Mouse (Mus musculus): ENCODE data around the gene Tex9. TPM values are rescaled to one million over a fixed set of nuclear protein-coding genes. Genes with fewer than 3 reads are reported as not detected.
A peak's percentile ranks its signal among the peaks of the same experiment; 100 is the strongest.

Tex9 gene
- polyA plus RNA-seq (2016; fragmentation: Nextera tagmentation; extraction: Ambion mirVana) = 77.6 and 80.9 TPM in 2 replicates

DNA sequence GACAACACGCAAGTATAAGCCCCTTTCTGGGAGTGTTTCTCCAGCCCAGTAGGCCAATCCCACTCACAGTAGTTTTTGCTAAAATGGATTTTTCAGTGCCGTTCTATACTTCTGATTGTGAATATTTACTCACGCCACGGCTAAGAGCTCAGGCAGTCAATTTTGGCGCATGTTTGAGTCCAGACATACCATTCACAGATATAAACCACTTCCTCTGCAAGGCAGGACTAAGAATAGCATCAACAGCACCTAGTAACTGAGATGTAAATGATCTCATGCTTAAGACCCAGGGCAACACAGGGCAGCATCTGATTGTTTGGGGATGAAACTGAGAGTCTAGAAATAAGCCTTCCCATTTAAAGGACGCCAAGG, at the start of gene Tex9:
TSS of gene Tex9 (minus strand) at position 19 of the 372 bp plus-strand sequence.
- Histone ChIP-seq H3K4me1 (peaks cover 15% of the 10 kb centered on the region), H3K36me3 (replicated peaks) (peaks cover 5% of the 10 kb centered on the region), H3K4me2 (peak within 1 kb of the TSS; percentile 73), H3K9ac (peak within 1 kb of the TSS; percentile 81), H3K27me3 (no peaks in the 10 kb centered on the region), H3K4me3 (replicated peaks) (peak within 1 kb of the TSS; percentile 81), H3K9me3 (no peaks in the 10 kb centered on the region), H3K27ac (peak within 1 kb of the TSS; percentile 91)
- WGBS = 10% methylated on average over 6 of the region's 6 CpGs
- ATAC-seq (ENCODE audit: low FRiP score) = peak; percentile 49

- no peak for ATAC-seq (ENCODE audit: low FRiP score)
- no peaks in the 10 kb centered on the region; the same call in 1 of the 2 replicates for H3K36me3 ChIP-seq (replicated peaks)
- 32% methylated on average over 1 of the region's 1 CpGs for WGBS
- H3K4me1 ChIP-seq = peaks cover 6% of the 10 kb centered on the region
- no peaks in the 10 kb centered on the region for H3K9me3 ChIP-seq
- H3K4me2 ChIP-seq = no peak overlapping the region
- no peak overlapping the region for H3K27ac ChIP-seq
- H3K27me3 ChIP-seq = no peaks in the 10 kb centered on the region
- no peak overlapping the region for H3K4me3 ChIP-seq (replicated peaks)
- no peak overlapping the region for H3K9ac ChIP-seq
These were observed 45.1 kb upstream of the Tex9 start for GRCm38 (mm10) chr9:72537086-72537485.

- Histone ChIP-seq H3K4me1 (peaks cover 16% of the 10 kb centered on the region), H3K27ac (no peak overlapping the region), H3K36me3 (replicated peaks) (no peaks in the 10 kb centered on the region; the same call in 1 of the 2 replicates), H3K4me2 (no peak overlapping the region), H3K9ac (no peak overlapping the region), H3K9me3 (no peaks in the 10 kb centered on the region), H3K4me3 (replicated peaks) (no peak overlapping the region), H3K27me3 (no peaks in the 10 kb centered on the region)
- no peak for ATAC-seq (ENCODE audit: low FRiP score)
- 89% methylated on average over 3 of the region's 3 CpGs for WGBS
These were observed 43.4 kb upstream of the Tex9 start for GRCm38 (mm10) chr9:72535394-72535793.

- no peak overlapping the region for H3K9ac ChIP-seq
- H3K9me3 ChIP-seq = no peaks in the 10 kb centered on the region
- no peaks in the 10 kb centered on the region for H3K27me3 ChIP-seq
- ATAC-seq (ENCODE audit: low FRiP score) = no peak
- no peak overlapping the region for H3K27ac ChIP-seq
- peak overlapping the region; percentile 34 for H3K4me2 ChIP-seq
- H3K4me1 ChIP-seq = peaks cover 17% of the 10 kb centered on the region
- no peak overlapping the region for H3K4me3 ChIP-seq (replicated peaks)
- H3K36me3 ChIP-seq (replicated peaks) = no peaks in the 10 kb centered on the region; the same call in 1 of the 2 replicates
- 90% methylated on average over 2 of the region's 2 CpGs for WGBS
These were observed 43.0 kb upstream of the Tex9 start for GRCm38 (mm10) chr9:72534985-72535384.

DNA sequence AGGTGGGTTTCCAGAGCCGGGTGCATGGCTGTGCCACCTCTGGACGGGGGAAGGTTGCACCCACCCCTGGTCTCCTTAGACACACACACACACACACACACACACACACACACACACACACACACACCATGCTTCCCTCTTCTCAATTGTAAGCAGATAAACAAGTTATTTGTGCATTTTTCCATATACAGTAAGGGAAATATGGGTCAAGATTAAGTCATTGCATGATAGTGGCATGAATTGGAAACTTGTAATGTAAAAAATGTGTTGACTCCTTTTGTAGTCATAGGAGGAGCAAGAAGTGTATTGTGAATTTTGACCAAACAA, 41.0 kb upstream of the Tex9 start:
- ATAC-seq (ENCODE audit: low FRiP score) = no peak; the same call in 1 of the 2 replicates
- peaks cover 17% of the 10 kb centered on the region for H3K4me1 ChIP-seq

GRCm38 (mm10) chr9:72532381-72533088, 40.5 kb upstream of the Tex9 start:
- Histone ChIP-seq H3K9ac (peak overlapping the region; percentile 94), H3K27me3 (no peaks in the 10 kb centered on the region), H3K4me1 (peaks cover 17% of the 10 kb centered on the region), H3K4me3 (replicated peaks) (peak overlapping the region; percentile 81), H3K9me3 (no peaks in the 10 kb centered on the region), H3K4me2 (peak overlapping the region; percentile 64), H3K36me3 (replicated peaks) (no peaks in the 10 kb centered on the region), H3K27ac (peak overlapping the region; percentile 99)
- WGBS = 1% methylated on average over 47 of the region's 55 CpGs
- ATAC-seq (ENCODE audit: low FRiP score) = peak; percentile 52

More for the DNA sequence above, 41.0 kb upstream of the Tex9 start:
- H3K4me3 ChIP-seq (replicated peaks) = peak overlapping the region; percentile 81
- H3K27ac ChIP-seq = peak overlapping the region; percentile 99
- H3K9ac ChIP-seq = peak overlapping the region; percentile 94
- H3K27me3 ChIP-seq = no peaks in the 10 kb centered on the region
- H3K36me3 ChIP-seq (replicated peaks) = no peaks in the 10 kb centered on the region
- no peaks in the 10 kb centered on the region for H3K9me3 ChIP-seq
- 0% methylated on average over 1 of the region's 2 CpGs for WGBS
- peak overlapping the region; percentile 64 for H3K4me2 ChIP-seq

DNA sequence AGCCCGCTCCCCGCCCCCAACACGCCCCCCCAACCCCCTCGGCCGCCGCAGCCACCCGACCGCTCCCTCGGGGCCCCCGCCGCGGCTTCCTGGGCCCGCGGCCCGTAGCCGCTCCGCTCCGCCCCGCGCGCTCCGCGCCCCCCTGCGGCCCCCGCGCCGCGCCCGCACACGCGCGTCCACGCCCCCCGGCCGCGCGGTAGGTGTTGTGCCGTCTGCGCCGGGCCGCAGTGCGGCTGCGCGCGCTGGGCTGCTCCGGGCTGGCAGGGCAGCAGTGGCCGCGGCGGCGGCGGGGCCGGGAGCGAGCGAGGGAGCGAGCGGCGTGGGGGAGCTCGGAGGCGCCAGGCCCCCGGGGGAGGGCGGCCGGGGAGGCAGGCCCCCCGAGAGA, 40.0 kb upstream of the Tex9 start, which contains the start of gene Rfx7:
TSS of gene Rfx7 (plus strand) at position 245 of the 385 bp plus-strand sequence.
- H3K9ac ChIP-seq = peak within 1 kb of the TSS; percentile 94
- 2% methylated on average over 48 of the region's 63 CpGs for WGBS

GRCm38 (mm10) chr9:72531291-72531995, 39.4 kb upstream of the Tex9 start:
- Histone ChIP-seq H3K4me1 (peaks cover 17% of the 10 kb centered on the region), H3K27me3 (no peaks in the 10 kb centered on the region), H3K9me3 (no peaks in the 10 kb centered on the region), H3K36me3 (replicated peaks) (no peaks in the 10 kb centered on the region), H3K27ac (peak overlapping the region; percentile 99), H3K9ac (peak overlapping the region; percentile 94), H3K4me2 (peak overlapping the region; percentile 64), H3K4me3 (replicated peaks) (peak overlapping the region; percentile 81)
- WGBS = 1% methylated on average over 35 of the region's 35 CpGs
- ATAC-seq (ENCODE audit: low FRiP score) = peak; percentile 93

More for the DNA sequence above, 40.0 kb upstream of the Tex9 start, which contains the start of gene Rfx7:
- no peaks in the 10 kb centered on the region for H3K9me3 ChIP-seq
- H3K27ac ChIP-seq = peak within 1 kb of the TSS; percentile 99
- no peaks in the 10 kb centered on the region for H3K27me3 ChIP-seq
- H3K4me1 ChIP-seq = peaks cover 17% of the 10 kb centered on the region
- no peaks in the 10 kb centered on the region for H3K36me3 ChIP-seq (replicated peaks)
- H3K4me3 ChIP-seq (replicated peaks) = peak within 1 kb of the TSS; percentile 81
- ATAC-seq (ENCODE audit: low FRiP score) = peak; percentile 89
- peak within 1 kb of the TSS; percentile 64 for H3K4me2 ChIP-seq

DNA sequence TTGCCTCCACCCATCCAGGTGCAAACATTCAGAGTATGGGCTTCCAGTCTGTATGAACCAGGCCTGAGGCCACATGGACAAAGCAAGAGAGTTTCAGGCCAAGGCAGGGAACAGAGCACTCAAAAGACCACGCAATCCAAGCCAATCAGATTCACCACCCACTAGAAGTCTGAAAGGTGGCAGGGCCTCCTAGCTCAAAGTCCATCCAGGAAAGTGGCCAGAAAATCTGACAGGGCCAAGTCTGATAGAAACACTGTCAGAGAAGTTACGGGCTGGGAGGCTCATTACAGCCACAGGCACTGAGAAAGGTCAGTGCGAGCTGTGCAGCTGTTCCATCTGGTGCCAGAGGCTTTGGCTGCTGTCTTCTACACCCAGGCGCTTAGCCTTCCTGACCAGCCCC, 38.8 kb upstream of the Tex9 start:
- H3K27ac ChIP-seq = peak overlapping the region; percentile 99
- H3K27me3 ChIP-seq = no peaks in the 10 kb centered on the region
- H3K9me3 ChIP-seq = no peaks in the 10 kb centered on the region
- H3K9ac ChIP-seq = peak overlapping the region; percentile 94; the same call in 1 of the 2 replicates
- no peaks in the 10 kb centered on the region for H3K36me3 ChIP-seq (replicated peaks)
- 27% methylated on average over 4 of the region's 4 CpGs for WGBS
- H3K4me3 ChIP-seq (replicated peaks) = peak overlapping the region; percentile 81
- peak overlapping the region; percentile 64 for H3K4me2 ChIP-seq
- peaks cover 17% of the 10 kb centered on the region for H3K4me1 ChIP-seq
- ATAC-seq (ENCODE audit: low FRiP score) = peak; percentile 3; the same call in 1 of the 2 replicates

- Histone ChIP-seq H3K9ac (no peak overlapping the region), H3K9me3 (no peaks in the 10 kb centered on the region), H3K27ac (0 out of 2 replicates have a peak overlapping the region, but pooled peaks have one; percentile 99), H3K4me1 (peaks cover 17% of the 10 kb centered on the region), H3K4me2 (no peak overlapping the region), H3K27me3 (no peaks in the 10 kb centered on the region), H3K36me3 (replicated peaks) (no peaks in the 10 kb centered on the region), H3K4me3 (replicated peaks) (no peak overlapping the region)
- under 1% methylated on average over 12 of the region's 12 CpGs for WGBS
- no peak for ATAC-seq (ENCODE audit: low FRiP score)
These were observed 38.2 kb upstream of the Tex9 start for GRCm38 (mm10) chr9:72530237-72530636.

GRCm38 (mm10) chr9:72526091-72526490, 34.1 kb upstream of the Tex9 start:
- WGBS = 87% methylated on average over 1 of the region's 1 CpGs
- no peaks in the 10 kb centered on the region for H3K27me3 ChIP-seq
- H3K4me1 ChIP-seq = peaks cover 8% of the 10 kb centered on the region
- no peaks in the 10 kb centered on the region for H3K9me3 ChIP-seq
- no peak overlapping the region for H3K9ac ChIP-seq
- H3K27ac ChIP-seq = no peak overlapping the region
- H3K4me2 ChIP-seq = no peak overlapping the region
- H3K36me3 ChIP-seq (replicated peaks) = no peaks in the 10 kb centered on the region
- no peak overlapping the region for H3K4me3 ChIP-seq (replicated peaks)
- ATAC-seq (ENCODE audit: low FRiP score) = no peak

GRCm38 (mm10) chr9:72520849-72521248, 28.8 kb upstream of the Tex9 start:
- no peak overlapping the region for H3K4me2 ChIP-seq
- no peaks in the 10 kb centered on the region for H3K27me3 ChIP-seq
- no peak overlapping the region for H3K4me3 ChIP-seq (replicated peaks)
- H3K36me3 ChIP-seq (replicated peaks) = no peaks in the 10 kb centered on the region
- 0 out of 2 replicates have a peak, but pooled peaks cover 6% of the 10 kb centered on the region for H3K4me1 ChIP-seq
- no peak overlapping the region for H3K9ac ChIP-seq
- ATAC-seq (ENCODE audit: low FRiP score) = no peak
- no peak overlapping the region for H3K27ac ChIP-seq
- H3K9me3 ChIP-seq = no peaks in the 10 kb centered on the region
